Mouse (Mus musculus): ENCODE data around the gene Dnmbp. TPM values are rescaled to one million over a fixed set of nuclear protein-coding genes. Genes with fewer than 3 reads are reported as not detected.
"Not testable (repeated sequence)": the region's sequence is repeated elsewhere in the genome, so short reads cannot be mapped to it uniquely, and the experiment has no call there.

Dnmbp gene
- polyA plus RNA-seq, 1 experiment from 2014 or later, result 14.5 TPM

- 86% methylated on average over 5 of the region's 5 CpGs for WGBS
- Histone ChIP-seq H3K4me2 (no peak overlapping the region), H3K27ac (ENCODE audit: low read depth, low read length) (no peak overlapping the region), H3K36me3 (ENCODE audit: control insufficient read depth, insufficient read depth, low read length) (no peaks in the 10 kb centered on the region), H3K9me3 (ENCODE audit: control insufficient read depth, low read length) (no peaks in the 10 kb centered on the region), H3K9ac (ENCODE audit: low read length) (no peak overlapping the region), H3K27me3 (ENCODE audit: control insufficient read depth, insufficient read depth, low read length) (no peaks in the 10 kb centered on the region), H3K4me1 (ENCODE audit: control insufficient read depth, insufficient read depth, low read length) (no peaks in the 10 kb centered on the region), H3K4me3 (ENCODE audit: low read depth, low read length) (no peak overlapping the region)
- ATAC-seq (ENCODE audit: low FRiP score) (no peak), DNase-seq (ENCODE audit: low spot score, missing footprints) (peak; percentile 44)
Observed at GRCm38 (mm10) chr19:43955266-43955665, 15.3 kb upstream of the Dnmbp start.

GRCm38 (mm10) chr19:43954864-43955263 is 14.9 kb upstream of the Dnmbp start:
- no peaks in the 10 kb centered on the region for H3K4me1 ChIP-seq (ENCODE audit: control insufficient read depth, insufficient read depth, low read length)

GRCm38 (mm10) chr19:43952936-43953335 is 12.9 kb upstream of the Dnmbp start:
- not testable (repeated sequence) for H3K4me1 ChIP-seq (ENCODE audit: control insufficient read depth, insufficient read depth, low read length); H3K9ac ChIP-seq (ENCODE audit: low read length); H3K4me2 ChIP-seq; ATAC-seq (ENCODE audit: low FRiP score); H3K36me3 ChIP-seq (ENCODE audit: control insufficient read depth, insufficient read depth, low read length); H3K9me3 ChIP-seq (ENCODE audit: control insufficient read depth, low read length); H3K4me3 ChIP-seq (ENCODE audit: low read depth, low read length); DNase-seq (ENCODE audit: low spot score, missing footprints); H3K27ac ChIP-seq (ENCODE audit: low read depth, low read length); H3K27me3 ChIP-seq (ENCODE audit: control insufficient read depth, insufficient read depth, low read length)
- 74% methylated on average over 8 of the region's 8 CpGs for WGBS

More at GRCm38 (mm10) chr19:43954864-43955263, 14.9 kb upstream of the Dnmbp start:
- no peaks in the 10 kb centered on the region for H3K36me3 ChIP-seq (ENCODE audit: control insufficient read depth, insufficient read depth, low read length)
- no peak overlapping the region for H3K9ac ChIP-seq (ENCODE audit: low read length)
- no peaks in the 10 kb centered on the region for H3K27me3 ChIP-seq (ENCODE audit: control insufficient read depth, insufficient read depth, low read length)
- no peaks in the 10 kb centered on the region for H3K9me3 ChIP-seq (ENCODE audit: control insufficient read depth, low read length)
- no peak overlapping the region for H3K27ac ChIP-seq (ENCODE audit: low read depth, low read length)
- H3K4me3 ChIP-seq (ENCODE audit: low read depth, low read length), result no peak overlapping the region
- DNase-seq (ENCODE audit: low spot score, missing footprints), result peak; percentile 66
- H3K4me2 ChIP-seq, result no peak overlapping the region
- no peak for ATAC-seq (ENCODE audit: low FRiP score)
- WGBS, result 81% methylated on average over 4 of the region's 4 CpGs

DNA sequence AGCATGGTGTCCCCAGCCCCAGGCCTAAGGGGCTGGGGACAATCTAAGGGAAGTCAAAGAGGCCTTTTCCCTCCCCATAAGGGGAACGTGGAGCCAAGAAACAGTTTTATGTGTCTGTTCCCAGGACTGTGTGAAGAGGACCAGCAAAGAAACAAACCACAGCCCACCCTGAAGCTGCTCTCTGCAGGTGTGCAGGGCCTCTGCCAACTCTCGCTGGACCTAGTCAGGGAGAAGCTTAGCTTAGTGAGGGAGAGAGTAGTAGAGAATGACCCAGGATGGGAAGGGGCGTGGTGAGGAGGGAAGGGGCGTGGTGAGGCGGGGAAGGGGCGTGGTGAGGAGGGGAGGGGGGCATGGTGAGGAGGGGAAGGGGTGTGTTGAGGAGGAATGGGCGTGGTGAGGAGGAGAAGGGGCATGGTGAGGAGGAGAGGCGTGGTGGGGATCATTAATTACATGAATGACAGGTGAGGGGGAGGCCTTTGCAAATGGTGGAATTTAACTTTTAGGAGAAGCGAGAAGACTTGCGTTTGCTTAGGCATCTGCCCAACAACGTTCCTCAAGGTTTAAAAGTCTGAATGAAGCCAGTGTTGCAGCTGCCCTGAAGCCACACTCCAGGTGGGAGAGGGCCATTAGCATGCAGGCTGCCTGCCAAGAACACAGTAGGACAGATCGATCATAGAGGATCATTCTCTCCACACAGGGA is 9.3 kb upstream of the Dnmbp start:
- ATAC-seq (ENCODE audit: low FRiP score) (no peak), DNase-seq (ENCODE audit: low spot score, missing footprints) (no peak)
- Histone ChIP-seq H3K36me3 (ENCODE audit: control insufficient read depth, insufficient read depth, low read length) (no peaks in the 10 kb centered on the region), H3K4me3 (ENCODE audit: low read depth, low read length) (no peak overlapping the region), H3K9ac (ENCODE audit: low read length) (no peak overlapping the region), H3K4me2 (no peak overlapping the region), H3K27ac (ENCODE audit: low read depth, low read length) (no peak overlapping the region), H3K9me3 (ENCODE audit: control insufficient read depth, low read length) (no peaks in the 10 kb centered on the region), H3K4me1 (ENCODE audit: control insufficient read depth, insufficient read depth, low read length) (no peaks in the 10 kb centered on the region), H3K27me3 (ENCODE audit: control insufficient read depth, insufficient read depth, low read length) (no peaks in the 10 kb centered on the region)
- WGBS, result 6% methylated on average over 10 of the region's 12 CpGs

DNA sequence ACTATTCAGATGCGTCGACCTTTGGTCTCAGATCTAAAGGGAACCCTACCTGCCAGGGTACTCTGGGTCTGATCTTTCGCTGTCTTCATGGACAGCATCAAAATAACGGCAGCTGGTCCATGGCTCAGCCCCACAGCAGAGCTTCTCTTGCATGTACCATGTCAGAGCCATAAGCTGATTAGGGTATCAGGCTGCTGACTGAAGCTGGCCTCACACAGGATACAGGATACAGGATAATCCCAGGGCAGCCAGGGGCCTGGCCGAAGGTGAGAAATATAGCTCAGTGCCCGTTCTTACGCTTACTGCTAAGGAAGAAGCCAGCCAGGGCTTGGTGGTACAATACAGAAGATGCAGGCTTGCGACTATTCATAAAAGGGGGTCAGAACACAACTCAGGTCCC is 4.6 kb upstream of the Dnmbp start:
- no peaks in the 10 kb centered on the region for H3K27me3 ChIP-seq (ENCODE audit: control insufficient read depth, insufficient read depth, low read length)
- H3K36me3 ChIP-seq (ENCODE audit: control insufficient read depth, insufficient read depth, low read length), result no peaks in the 10 kb centered on the region
- no peak overlapping the region for H3K27ac ChIP-seq (ENCODE audit: low read depth, low read length)
- DNase-seq (ENCODE audit: low spot score, missing footprints) (no peak), ATAC-seq (ENCODE audit: low FRiP score) (no peak)
- H3K4me1 ChIP-seq (ENCODE audit: control insufficient read depth, insufficient read depth, low read length), result 0 out of 2 replicates have a peak, but pooled peaks cover 2% of the 10 kb centered on the region
- 91% methylated on average over 8 of the region's 8 CpGs for WGBS
- no peak overlapping the region for H3K4me2 ChIP-seq
- H3K9me3 ChIP-seq (ENCODE audit: control insufficient read depth, low read length), result no peaks in the 10 kb centered on the region
- H3K4me3 ChIP-seq (ENCODE audit: low read depth, low read length), result no peak overlapping the region
- H3K9ac ChIP-seq (ENCODE audit: low read length), result no peak overlapping the region

- H3K9me3 ChIP-seq (ENCODE audit: control insufficient read depth, low read length), result no peaks in the 10 kb centered on the region
- no peak overlapping the region for H3K4me2 ChIP-seq
- H3K4me3 ChIP-seq (ENCODE audit: low read depth, low read length), result no peak overlapping the region
- DNase-seq (ENCODE audit: low spot score, missing footprints) (no peak), ATAC-seq (ENCODE audit: low FRiP score) (no peak)
- peaks cover 2% of the 10 kb centered on the region; the same call in 1 of the 2 replicates for H3K4me1 ChIP-seq (ENCODE audit: control insufficient read depth, insufficient read depth, low read length)
- WGBS, result 79% methylated on average over 16 of the region's 16 CpGs
- H3K27ac ChIP-seq (ENCODE audit: low read depth, low read length), result no peak overlapping the region
- no peaks in the 10 kb centered on the region for H3K27me3 ChIP-seq (ENCODE audit: control insufficient read depth, insufficient read depth, low read length)
- no peak overlapping the region for H3K9ac ChIP-seq (ENCODE audit: low read length)
- no peaks in the 10 kb centered on the region for H3K36me3 ChIP-seq (ENCODE audit: control insufficient read depth, insufficient read depth, low read length)
Observed at GRCm38 (mm10) chr19:43943076-43943475, 3.1 kb upstream of the Dnmbp start.

GRCm38 (mm10) chr19:43939171-43939768 is 721 bp downstream of the Dnmbp start:
- Histone ChIP-seq H3K4me1 (ENCODE audit: control insufficient read depth, insufficient read depth, low read length) (peaks cover 2% of the 10 kb centered on the region; the same call in 1 of the 2 replicates), H3K9me3 (ENCODE audit: control insufficient read depth, low read length) (no peaks in the 10 kb centered on the region), H3K9ac (ENCODE audit: low read length) (peak overlapping the region; percentile 81), H3K4me3 (ENCODE audit: low read depth, low read length) (peak overlapping the region; percentile 76), H3K27ac (ENCODE audit: low read depth, low read length) (no peak overlapping the region), H3K27me3 (ENCODE audit: control insufficient read depth, insufficient read depth, low read length) (no peaks in the 10 kb centered on the region), H3K4me2 (peak overlapping the region; percentile 75), H3K36me3 (ENCODE audit: control insufficient read depth, insufficient read depth, low read length) (no peaks in the 10 kb centered on the region)
- DNase-seq (ENCODE audit: low spot score, missing footprints) (no peak), ATAC-seq (ENCODE audit: low FRiP score) (no peak)
- 34% methylated on average over 16 of the region's 16 CpGs for WGBS

GRCm38 (mm10) chr19:43938355-43938754 is 1.6 kb downstream of the Dnmbp start:
- no peaks in the 10 kb centered on the region for H3K9me3 ChIP-seq (ENCODE audit: control insufficient read depth, low read length)
- ATAC-seq (ENCODE audit: low FRiP score) (no peak), DNase-seq (ENCODE audit: low spot score, missing footprints) (no peak)
- no peaks in the 10 kb centered on the region for H3K36me3 ChIP-seq (ENCODE audit: control insufficient read depth, insufficient read depth, low read length)
- no peak overlapping the region for H3K9ac ChIP-seq (ENCODE audit: low read length)
- H3K4me1 ChIP-seq (ENCODE audit: control insufficient read depth, insufficient read depth, low read length), result peaks cover 2% of the 10 kb centered on the region; the same call in 1 of the 2 replicates
- no peak overlapping the region for H3K4me3 ChIP-seq (ENCODE audit: low read depth, low read length)
- no peak overlapping the region for H3K4me2 ChIP-seq
- 50% methylated on average over 11 of the region's 11 CpGs for WGBS
- H3K27ac ChIP-seq (ENCODE audit: low read depth, low read length), result no peak overlapping the region
- H3K27me3 ChIP-seq (ENCODE audit: control insufficient read depth, insufficient read depth, low read length), result no peaks in the 10 kb centered on the region

GRCm38 (mm10) chr19:43930926-43931325 is 9.1 kb downstream of the Dnmbp start:
- no peaks in the 10 kb centered on the region for H3K27me3 ChIP-seq (ENCODE audit: control insufficient read depth, insufficient read depth, low read length)
- H3K9me3 ChIP-seq (ENCODE audit: control insufficient read depth, low read length), result no peaks in the 10 kb centered on the region
- no peak overlapping the region for H3K4me2 ChIP-seq
- DNase-seq (ENCODE audit: low spot score, missing footprints) (no peak), ATAC-seq (ENCODE audit: low FRiP score) (no peak)
- H3K4me1 ChIP-seq (ENCODE audit: control insufficient read depth, insufficient read depth, low read length), result peaks cover 8% of the 10 kb centered on the region
- no peak overlapping the region for H3K9ac ChIP-seq (ENCODE audit: low read length)
- WGBS, result 91% methylated on average over 6 of the region's 6 CpGs
- H3K4me3 ChIP-seq (ENCODE audit: low read depth, low read length), result no peak overlapping the region
- no peak overlapping the region for H3K27ac ChIP-seq (ENCODE audit: low read depth, low read length)
- no peaks in the 10 kb centered on the region for H3K36me3 ChIP-seq (ENCODE audit: control insufficient read depth, insufficient read depth, low read length)

Measured in midbrain, embryonic 11.5 days (tissue).